Mouse (Mus musculus) MEL (cell line): ENCODE measurements around the gene Cabcoco1. TPM values are rescaled to one million over a fixed set of nuclear protein-coding genes. Genes with fewer than 3 reads are reported as not detected.

Experiments
- DNase-seq: peaks from one replicate; pipeline ENCODE4 v3.0.0; 2011; ENCODE audit warnings: low read depth, low spot score
- H3K27ac ChIP-seq: 2 replicates; pipeline ENCODE4 v1.5.1; 2012; ENCODE audit warnings: low read depth, mild to moderate bottlenecking, control low read depth, low read length, moderate library complexity; ENCODE audit not compliant: control insufficient read depth
- H3K27me3 ChIP-seq, 2 experiments: fragments of 150-350 bp in 1 of 2; sonication (generic) in 1 of 2; 2 replicates each; pipeline ENCODE4 v1.6.1; 2012; ENCODE audit warnings: low read length in 2 of 2, mild to moderate bottlenecking in 2 of 2, improper control_type of control experiment in 1 of 2, moderate library complexity in 1 of 2; ENCODE audit not compliant: insufficient read depth in 2 of 2, control insufficient read depth in 1 of 2
- H3K36me3 ChIP-seq, 2 experiments: 2 replicates each; pipeline ENCODE4 v1.6.1; 2012 to 2014; ENCODE audit warnings: low read length in 2 of 2, improper control_type of control experiment in 1 of 2, inconsistent platforms in 1 of 2, mild to moderate bottlenecking in 1 of 2; ENCODE audit not compliant: insufficient read depth in 2 of 2, control insufficient read depth in 1 of 2
- H3K4me1 ChIP-seq, 2 experiments: fragments of 150-350 bp in 1 of 2; sonication (generic) in 1 of 2; 2 replicates each; pipeline ENCODE4 v1.6.1; 2012; ENCODE audit warnings: low read length in 2 of 2, improper control_type of control experiment in 1 of 2, mild to moderate bottlenecking in 1 of 2; ENCODE audit not compliant: insufficient read depth in 2 of 2, control insufficient read depth in 1 of 2
- H3K4me3 ChIP-seq, 2 experiments: fragments of 150-350 bp in 1 of 2; sonication (generic) in 1 of 2; 2 replicates each; pipeline ENCODE4 v1.5.1; 2012; ENCODE audit warnings: low read depth in 2 of 2, low read length in 2 of 2, mild to moderate bottlenecking in 2 of 2, moderate library complexity in 2 of 2, control low read depth in 1 of 2, improper control_type of control experiment in 1 of 2; ENCODE audit not compliant: control insufficient read depth in 1 of 2, insufficient read depth in 1 of 2
- H3K79me2 ChIP-seq: 2 replicates; pipeline ENCODE4 v1.6.1; 2012; ENCODE audit warnings: mild to moderate bottlenecking, low read length, moderate library complexity; ENCODE audit not compliant: control insufficient read depth, poor library complexity, insufficient read depth
- H3K9ac ChIP-seq: 2 replicates; pipeline ENCODE4 v1.6.1; 2012; ENCODE audit warnings: low read depth, mild to moderate bottlenecking, control low read depth, low read length, moderate library complexity; ENCODE audit not compliant: control insufficient read depth, poor library complexity, severe bottlenecking
- H3K9me3 ChIP-seq: fragments of 150-350 bp; sonication (generic); replicated peaks from 2 replicates; pipeline ENCODE4 v1.6.1; 2012; ENCODE audit warnings: mild to moderate bottlenecking, low read length, improper control_type of control experiment, moderate library complexity; ENCODE audit not compliant: insufficient read depth
- BHLHE40 ChIP-seq: IDR thresholded peaks from 2 replicates; pipeline ENCODE4 v1.6.1; 2012; ENCODE audit warnings: low read depth, mild to moderate bottlenecking, inconsistent platforms, low read length, improper control_type of control experiment, borderline replicate concordance
- CHD1 ChIP-seq: IDR thresholded peaks from 2 replicates; pipeline ENCODE4 v1.6.1; 2012; ENCODE audit warnings: low read depth, mild to moderate bottlenecking, inconsistent platforms, low read length, improper control_type of control experiment
- CHD2 ChIP-seq: IDR thresholded peaks from 2 replicates; pipeline ENCODE4 v1.6.1; 2011; ENCODE audit warnings: low read length, improper control_type of control experiment
- CTCF ChIP-seq, 3 experiments: IDR thresholded peaks in 2 of 3; conservative IDR thresholded peaks in 1 of 3; 2 replicates each; pipeline ENCODE4 v1.5.1; 2011 to 2012; ENCODE audit warnings: low read length in 3 of 3, low read depth in 2 of 3, mild to moderate bottlenecking in 2 of 3, improper control_type of control experiment in 1 of 3, inconsistent platforms in 1 of 3, mixed read lengths in 1 of 3, moderate library complexity in 1 of 3; ENCODE audit not compliant: control insufficient read depth in 1 of 3, insufficient read depth in 1 of 3, poor library complexity in 1 of 3, severe bottlenecking in 1 of 3
- ELF1 ChIP-seq: IDR thresholded peaks from 2 replicates; pipeline ENCODE4 v1.6.1; 2014; ENCODE audit warnings: low read depth, mild to moderate bottlenecking, inconsistent platforms, low read length, improper control_type of control experiment, moderate library complexity
- ETS1 ChIP-seq: IDR thresholded peaks from 2 replicates; pipeline ENCODE4 v1.6.1; 2012; ENCODE audit warnings: low read depth, mild to moderate bottlenecking, inconsistent platforms, low read length, improper control_type of control experiment, moderate library complexity
- GATA1 ChIP-seq: IDR thresholded peaks from 2 replicates; pipeline ENCODE4 v1.6.1; 2011; ENCODE audit warnings: low read depth, low read length, improper control_type of control experiment
- HCFC1 ChIP-seq: IDR thresholded peaks from 2 replicates; pipeline ENCODE4 v1.6.1; 2012; ENCODE audit warnings: low read depth, mild to moderate bottlenecking, inconsistent platforms, low read length, improper control_type of control experiment, moderate library complexity
- JUND ChIP-seq: IDR thresholded peaks from 2 replicates; pipeline ENCODE4 v1.6.1; 2011; ENCODE audit warnings: low read depth, mild to moderate bottlenecking, improper control_type of control experiment, low read length
- MEF2A ChIP-seq: IDR thresholded peaks from 2 replicates; pipeline ENCODE4 v1.6.1; 2014; ENCODE audit warnings: low read depth, mild to moderate bottlenecking, inconsistent platforms, low read length, improper control_type of control experiment; ENCODE audit not compliant: poor library complexity, insufficient replicate concordance, severe bottlenecking; ENCODE audit errors: extremely low read depth
- MYC ChIP-seq: IDR thresholded peaks from 2 replicates; pipeline ENCODE4 v1.6.1; 2011; ENCODE audit warnings: low read depth, mild to moderate bottlenecking, low read length, improper control_type of control experiment, moderate library complexity
- NRF1 ChIP-seq: IDR thresholded peaks from 2 replicates; pipeline ENCODE4 v1.6.1; 2014; ENCODE audit warnings: low read depth, mild to moderate bottlenecking, inconsistent platforms, low read length, improper control_type of control experiment, moderate library complexity; ENCODE audit not compliant: poor library complexity, insufficient read depth, severe bottlenecking
- POLR2AphosphoS5 ChIP-seq: IDR thresholded peaks from 2 replicates; pipeline ENCODE4 v1.6.1; 2012; ENCODE audit warnings: low read depth, borderline replicate concordance, mild to moderate bottlenecking, inconsistent platforms, low read length, moderate library complexity, mixed read lengths
- RAD21 ChIP-seq: IDR thresholded peaks from 2 replicates; pipeline ENCODE4 v1.6.1; 2011; ENCODE audit warnings: mild to moderate bottlenecking, low read depth, low read length, improper control_type of control experiment
- RCOR1 ChIP-seq: IDR thresholded peaks from 2 replicates; pipeline ENCODE4 v1.6.1; 2012; ENCODE audit warnings: low read depth, mild to moderate bottlenecking, inconsistent platforms, low read length, improper control_type of control experiment
- SIN3A ChIP-seq: IDR thresholded peaks from 2 replicates; pipeline ENCODE4 v1.6.1; 2012; ENCODE audit warnings: low read length, improper control_type of control experiment, inconsistent platforms
- TAL1 ChIP-seq: IDR thresholded peaks from 2 replicates; pipeline ENCODE4 v1.6.1; 2012; ENCODE audit warnings: mild to moderate bottlenecking, inconsistent platforms, low read length, moderate library complexity, mixed read lengths
- TBP ChIP-seq: IDR thresholded peaks from 2 replicates; pipeline ENCODE4 v1.8.0; 2011; ENCODE audit warnings: low read depth, low read length, improper control_type of control experiment
- USF1 ChIP-seq: IDR thresholded peaks from 2 replicates; pipeline ENCODE4 v1.6.1; 2014; ENCODE audit warnings: low read depth, mild to moderate bottlenecking, inconsistent platforms, low read length, improper control_type of control experiment, moderate library complexity
- USF2 ChIP-seq, 2 experiments: IDR thresholded peaks; 2 replicates each; pipeline ENCODE4 v1.6.1; 2011 to 2012; ENCODE audit warnings: improper control_type of control experiment in 2 of 2, low read length in 2 of 2, borderline replicate concordance in 1 of 2, inconsistent platforms in 1 of 2, low read depth in 1 of 2, mild to moderate bottlenecking in 1 of 2; ENCODE audit not compliant: insufficient read depth in 1 of 2
- ZKSCAN1 ChIP-seq: IDR thresholded peaks from 2 replicates; pipeline ENCODE4 v1.6.1; 2012; ENCODE audit warnings: low read depth, mild to moderate bottlenecking, inconsistent platforms, low read length, improper control_type of control experiment, moderate library complexity
- ZMIZ1 ChIP-seq: IDR thresholded peaks from 2 replicates; pipeline ENCODE4 v1.6.1; 2012; ENCODE audit warnings: low read depth, mild to moderate bottlenecking, inconsistent platforms, low read length, improper control_type of control experiment, moderate library complexity
- ZNF384 ChIP-seq: IDR thresholded peaks from 2 replicates; pipeline ENCODE4 v1.6.1; 2012; ENCODE audit warnings: low read depth, mild to moderate bottlenecking, inconsistent platforms, low read length, improper control_type of control experiment
- polyA plus RNA-seq, 2 experiments: library from polyadenylated mRNA; stranded (reverse) in 1 of 2; unstranded in 1 of 2; fragments of >175 nt in 1 of 2; fragments of >200 nt in 1 of 2; gene quantifications; 2 replicates each; pipeline versions ENCODE4 v1.2.1 to v1.2.4; 2012; ENCODE audit warnings: low replicate concordance in 2 of 2, low read depth in 1 of 2; ENCODE audit not compliant: insufficient read length in 2 of 2, insufficient read depth in 1 of 2, missing spikeins in 1 of 2
- total RNA-seq: library from RNA; depleted of rRNA; stranded (reverse); fragments of 300-350 nt; gene quantifications from 2 replicates; pipeline ENCODE4 v1.2.3, GENCODE M21; 2012; rRNA removed

Cabcoco1 gene
- total RNA-seq = not detected in 2 replicates
- polyA plus RNA-seq = not detected

DNA sequence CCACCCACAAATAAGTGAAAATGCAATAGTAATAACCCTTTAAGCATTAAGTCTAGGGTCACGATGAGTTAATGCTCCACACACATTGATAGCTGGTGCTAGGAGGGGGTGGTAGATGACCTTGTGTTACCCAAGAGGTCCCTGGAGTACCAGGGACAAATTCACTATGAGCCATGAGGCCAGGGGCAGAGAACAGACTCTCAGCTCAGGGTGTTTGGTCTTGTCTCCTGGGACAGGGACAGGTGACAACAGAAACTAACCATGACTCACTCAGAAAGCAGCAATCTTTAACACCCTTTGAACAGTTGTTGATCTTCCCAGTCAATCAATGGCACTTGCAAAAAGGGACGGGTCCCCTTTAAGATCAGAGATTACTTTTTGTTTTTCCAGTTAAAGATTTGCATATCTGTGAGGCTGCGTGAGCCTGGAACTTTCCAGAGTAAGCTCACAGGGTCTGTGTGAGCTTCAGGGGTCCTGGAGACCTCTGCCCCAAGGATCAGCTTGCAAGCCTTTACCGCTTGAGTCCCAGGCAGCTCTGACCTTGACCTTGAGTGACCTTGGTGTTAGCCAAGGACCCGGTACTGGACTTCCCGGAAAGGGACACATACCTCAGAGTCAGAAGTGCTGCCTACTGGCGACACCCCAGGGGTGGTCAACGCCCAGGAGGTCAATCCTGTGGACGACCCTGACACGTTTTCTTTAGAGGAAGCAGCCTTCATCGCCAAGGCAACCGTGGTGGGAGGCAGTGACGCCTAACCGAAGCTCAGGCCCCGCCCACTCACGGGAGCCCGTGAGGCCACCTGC lies at the start of gene Cabcoco1:
Cabcoco1 (minus strand) TSS at position 758 of the 804 bp plus-strand sequence.
- Histone ChIP-seq H3K27ac (no peak within 1 kb of the TSS), H3K9ac (no peak within 1 kb of the TSS), H3K9me3 (no peaks in the 10 kb centered on the region), H3K4me3 (no peak within 1 kb of the TSS), H3K79me2 (no peaks in the 10 kb centered on the region)
- no peak for DNase-seq
- no peak for TF ChIP-seq USF2 (IDR thresholded peaks at IDR 0.05; ENCODE audit: borderline replicate concordance in 1 of 2, insufficient read depth in 1 of 2, low read depth in 1 of 2, low read length in 2 of 2)
- no peak for TF ChIP-seq JUND
- no peak for TF ChIP-seq RCOR1
- no peak for TF ChIP-seq BHLHE40
- TF ChIP-seq ZMIZ1 = no peak
- TF ChIP-seq, all 39 proteins: peak for 0
- no peaks in the 10 kb centered on the region for H3K27me3 ChIP-seq
- no peaks in the 10 kb centered on the region for H3K4me1 ChIP-seq
- no peaks in the 10 kb centered on the region for H3K36me3 ChIP-seq

DNA sequence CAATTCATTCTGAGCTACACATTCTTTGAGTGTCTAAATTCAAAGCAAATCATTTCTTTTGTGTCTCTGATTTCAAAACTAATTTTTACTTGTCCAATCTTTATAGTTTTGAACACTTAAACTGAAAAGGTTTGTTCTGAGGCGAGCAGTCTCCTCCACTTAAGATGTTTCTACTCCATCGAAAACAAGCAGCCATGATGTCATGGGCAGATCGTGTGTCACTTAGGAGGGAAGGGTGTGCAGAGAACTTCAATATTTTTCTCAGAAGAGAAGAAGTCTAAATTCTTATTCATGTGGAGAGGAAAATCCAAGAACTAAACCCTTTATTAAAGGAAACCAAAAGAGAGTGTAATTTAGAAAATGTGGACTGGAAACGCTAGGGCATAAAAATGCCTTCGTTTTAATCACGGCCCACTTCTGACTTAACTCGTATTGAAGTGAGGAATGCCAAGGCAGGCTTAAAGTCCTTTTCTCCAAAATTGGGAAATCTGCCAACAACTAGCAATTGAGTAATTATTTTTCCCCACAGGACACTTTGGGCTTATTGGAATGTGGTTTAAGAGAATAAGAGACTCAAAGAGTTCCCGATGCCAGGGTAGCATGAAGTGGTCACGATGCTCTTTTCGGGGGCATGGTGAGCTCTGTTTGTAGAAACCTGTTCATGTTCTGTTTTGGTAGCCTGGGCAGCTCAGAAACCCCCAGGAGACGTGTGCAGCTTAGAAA lies 48.0 kb upstream of the Cabcoco1 start:
- Histone ChIP-seq H3K9me3 (no peaks in the 10 kb centered on the region), H3K36me3 (no peaks in the 10 kb centered on the region), H3K4me1 (no peaks in the 10 kb centered on the region), H3K79me2 (no peaks in the 10 kb centered on the region), H3K4me3 (no peak overlapping the region), H3K9ac (no peak overlapping the region), H3K27me3 (no peaks in the 10 kb centered on the region), H3K27ac (no peak overlapping the region)
- no peak for DNase-seq
- TF ChIP-seq ETS1 (no peak), POLR2AphosphoS5 (no peak), MEF2A (no peak), RAD21 (no peak), CTCF (IDR thresholded peaks at IDR 0.05 in 2 of 3, conservative IDR thresholded peaks at IDR 0.05 in 1 of 3; ENCODE audit: control insufficient read depth in 1 of 3, insufficient read depth in 1 of 3, low read depth in 2 of 3, low read length in 3 of 3, poor library complexity in 1 of 3, severe bottlenecking in 1 of 3) (no peak), NRF1 (no peak), ELF1 (no peak), JUND (no peak), SIN3A (no peak), CHD2 (no peak), GATA1 (no peak), MYC (no peak), HCFC1 (no peak), ZNF384 (no peak), CHD1 (no peak), ZKSCAN1 (no peak), USF1 (no peak), RCOR1 (no peak), TBP (no peak), TAL1 (no peak)
